Mouse (Mus musculus): Measurements from ENCODE around the gene Piezo1.

- TF ChIP-seq CTCF (IDR thresholded peaks at IDR 0.05; ENCODE audit: low read depth, low read length) (no peak), POLR2A (IDR thresholded peaks at IDR 0.05; ENCODE audit: insufficient read depth, low read length) (no peak)
Measured at GRCm38 (mm10) chr8:122497016-122497734, 54.0 kb downstream of the Piezo1 start.
